ENCODE assay signal across 20 mouse cellular contexts in the genomic region with DNA sequence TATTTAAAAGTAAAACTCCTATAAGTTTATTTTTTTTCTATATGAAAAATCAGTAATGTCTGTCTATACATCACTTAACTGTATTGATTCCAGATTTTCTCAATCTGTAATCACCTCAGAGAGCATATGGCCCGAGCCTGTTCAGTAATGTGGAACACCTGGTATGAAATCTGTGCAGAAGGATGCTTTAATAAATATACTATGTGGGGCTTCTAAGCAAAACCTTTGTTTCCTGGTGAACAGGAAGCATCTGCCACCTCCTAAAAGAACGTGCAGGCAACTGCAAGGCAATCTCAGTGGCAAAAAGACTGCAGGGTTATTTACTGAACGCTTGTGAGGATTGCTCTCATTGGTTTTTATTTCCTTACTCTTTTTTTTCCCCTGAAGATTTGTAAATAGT.
DNase-seq lines count a peak whose midpoint lies in the region; ATAC-seq and TF ChIP-seq lines count a peak whose summit lies in the region.
"Had no signal": no experiment of that assay in that cellular context is flagged by ENCODE, and none has a peak within 500 bp of the region (broad histone marks: within the 10 kb centered on the region; RNA-seq: fewer than 3 reads in every experiment).

No protein-coding gene starts in this region.

- no peaks in the 10 kb centered on the region for H3K27me3 ChIP-seq in midbrain, postnatal 0 days (ENCODE audit: insufficient read depth, low read length)
- no peaks in the 10 kb centered on the region for H3K27me3 ChIP-seq in midbrain, embryonic 16.5 days (ENCODE audit: control insufficient read depth, insufficient read depth, low read depth, low read length)
- H3K27me3 ChIP-seq in embryonic facial prominence, embryonic 14.5 days (replicated peaks; ENCODE audit: control insufficient read depth, insufficient read depth, low read length), result no peaks in the 10 kb centered on the region
- H3K27me3 ChIP-seq in limb, embryonic 12.5 days, result no peaks in the 10 kb centered on the region
- no peaks in the 10 kb centered on the region for H3K27me3 ChIP-seq in stomach, postnatal 0 days (ENCODE audit: control insufficient read depth, insufficient read depth, low read length)
- H3K27me3 ChIP-seq: embryonic facial prominence, embryonic 12.5 days; forebrain, embryonic 12.5 days; hindbrain, embryonic 12.5 days had no signal

- H3K9me3 ChIP-seq in midbrain, postnatal 0 days (ENCODE audit: low read length), result no peaks in the 10 kb centered on the region
- no peaks in the 10 kb centered on the region for H3K9me3 ChIP-seq in midbrain, embryonic 16.5 days (replicated peaks; ENCODE audit: control insufficient read depth, low read length, poor library complexity, severe bottlenecking)
- H3K9me3 ChIP-seq in embryonic facial prominence, embryonic 14.5 days (ENCODE audit: control insufficient read depth, low read length), result no peaks in the 10 kb centered on the region
- no peaks in the 10 kb centered on the region for H3K9me3 ChIP-seq in limb, embryonic 12.5 days
- no peaks in the 10 kb centered on the region for H3K9me3 ChIP-seq in stomach, postnatal 0 days (ENCODE audit: control insufficient read depth, low read length)
- H3K9me3 ChIP-seq: embryonic facial prominence, embryonic 12.5 days; forebrain, embryonic 12.5 days; heart, embryonic 10.5 days; hindbrain, embryonic 12.5 days had no signal

- no peak overlapping the region for H3K9ac ChIP-seq in midbrain, postnatal 0 days (replicated peaks; ENCODE audit: low read length, poor library complexity, severe bottlenecking)
- no peak overlapping the region for H3K9ac ChIP-seq in midbrain, embryonic 16.5 days (ENCODE audit: low read depth, low read length)
- no peak overlapping the region for H3K9ac ChIP-seq in embryonic facial prominence, embryonic 14.5 days (ENCODE audit: low read depth, low read length)
- H3K9ac ChIP-seq in limb, embryonic 12.5 days (replicated peaks), result no peak overlapping the region
- no peak overlapping the region for H3K9ac ChIP-seq in stomach, postnatal 0 days (ENCODE audit: low read length)
- H3K9ac ChIP-seq: embryonic facial prominence, embryonic 12.5 days; forebrain, embryonic 12.5 days; hindbrain, embryonic 12.5 days had no signal

- H3K27ac ChIP-seq in midbrain, postnatal 0 days (ENCODE audit: low read depth, low read length), result no peak overlapping the region
- H3K27ac ChIP-seq in midbrain, embryonic 16.5 days (ENCODE audit: low read length), result no peak overlapping the region
- no peak overlapping the region for H3K27ac ChIP-seq in embryonic facial prominence, embryonic 14.5 days (replicated peaks; ENCODE audit: low read depth, low read length)
- no peak overlapping the region for H3K27ac ChIP-seq in limb, embryonic 12.5 days
- H3K27ac ChIP-seq in stomach, postnatal 0 days (replicated peaks), result no peak overlapping the region
- H3K27ac ChIP-seq: embryonic facial prominence, embryonic 12.5 days; forebrain, embryonic 12.5 days; heart, embryonic 10.5 days; hindbrain, embryonic 12.5 days had no signal

- H3K36me3 ChIP-seq in midbrain, postnatal 0 days (ENCODE audit: insufficient read depth, low read length), result no peaks in the 10 kb centered on the region
- no peaks in the 10 kb centered on the region for H3K36me3 ChIP-seq in midbrain, embryonic 16.5 days (ENCODE audit: control insufficient read depth, insufficient read depth, low read length)
- H3K36me3 ChIP-seq in embryonic facial prominence, embryonic 14.5 days (ENCODE audit: control insufficient read depth, insufficient read depth, low read length), result no peaks in the 10 kb centered on the region
- no peaks in the 10 kb centered on the region for H3K36me3 ChIP-seq in limb, embryonic 12.5 days
- no peaks in the 10 kb centered on the region for H3K36me3 ChIP-seq in stomach, postnatal 0 days (ENCODE audit: control insufficient read depth, insufficient read depth, low read length)
- H3K36me3 ChIP-seq: embryonic facial prominence, embryonic 12.5 days; forebrain, embryonic 12.5 days; heart, embryonic 10.5 days; hindbrain, embryonic 12.5 days had no signal

- no peak overlapping the region for H3K4me2 ChIP-seq in midbrain, postnatal 0 days (ENCODE audit: low read depth, low read length, poor library complexity, severe bottlenecking)
- H3K4me2 ChIP-seq in midbrain, embryonic 16.5 days (ENCODE audit: low read length), result no peak overlapping the region
- no peak overlapping the region for H3K4me2 ChIP-seq in embryonic facial prominence, embryonic 14.5 days (ENCODE audit: low read depth, low read length)
- no peak overlapping the region for H3K4me2 ChIP-seq in limb, embryonic 12.5 days
- no peak overlapping the region for H3K4me2 ChIP-seq in stomach, postnatal 0 days (replicated peaks; ENCODE audit: low read depth)
- H3K4me2 ChIP-seq: embryonic facial prominence, embryonic 12.5 days; forebrain, embryonic 12.5 days; hindbrain, embryonic 12.5 days had no signal

- DNase-seq in midbrain, postnatal 0 days (ENCODE audit: low spot score), result peak; percentile 14
- peak; percentile 6 for DNase-seq in embryonic facial prominence, embryonic 14.5 days (ENCODE audit: low spot score)
- DNase-seq in stomach, postnatal 0 days (ENCODE audit: low spot score), result no peak
- no peak for DNase-seq in left cerebral cortex, adult 11 months (ENCODE audit: low spot score)
- DNase-seq: adrenal gland, adult 2 months; adrenal gland, postnatal 25 days; cerebellum, adult 2 months; cerebellum, postnatal 10 days; gastrocnemius, postnatal 10 days; heart, adult 18-20 months; heart, postnatal 10 days; heart, postnatal 4 days had no signal

- no peak for TF ChIP-seq EP300 in stomach, postnatal 0 days (optimal IDR thresholded peaks at IDR 0.05)

- ATAC-seq in midbrain, postnatal 0 days (ENCODE audit: low FRiP score), result no peak
- no peak for ATAC-seq in midbrain, embryonic 16.5 days
- ATAC-seq in embryonic facial prominence, embryonic 14.5 days (ENCODE audit: low read depth), result no peak
- ATAC-seq in limb, embryonic 12.5 days (ENCODE audit: insufficient number of reproducible peaks, insufficient read depth, low FRiP score, low TSS enrichment, low read depth), result peak; percentile 42; the same call in 1 of the 2 replicates
- ATAC-seq in stomach, postnatal 0 days (ENCODE audit: low FRiP score, low TSS enrichment), result no peak
- ATAC-seq: hindbrain, embryonic 16.5 days; inflammation-experienced regulatory T-cells, adult 6 months had no signal

- no peak for TF ChIP-seq CTCF in midbrain, postnatal 0 days (IDR thresholded peaks at IDR 0.05)
- TF ChIP-seq CTCF in stomach, postnatal 0 days (IDR thresholded peaks at IDR 0.05; ENCODE audit: low read depth), result no peak

- H3K4me1 ChIP-seq in midbrain, postnatal 0 days (ENCODE audit: insufficient read depth, low read length), result no peaks in the 10 kb centered on the region
- no peaks in the 10 kb centered on the region for H3K4me1 ChIP-seq in midbrain, embryonic 16.5 days (ENCODE audit: control insufficient read depth, insufficient read depth, low read length)
- no peaks in the 10 kb centered on the region for H3K4me1 ChIP-seq in embryonic facial prominence, embryonic 14.5 days (ENCODE audit: control insufficient read depth, insufficient read depth, low read length)
- peaks cover 9% of the 10 kb centered on the region; the same call in 1 of the 2 replicates for H3K4me1 ChIP-seq in limb, embryonic 12.5 days (replicated peaks)
- H3K4me1 ChIP-seq in stomach, postnatal 0 days (replicated peaks; ENCODE audit: control insufficient read depth, insufficient read depth), result no peaks in the 10 kb centered on the region
- H3K4me1 ChIP-seq: embryonic facial prominence, embryonic 12.5 days; forebrain, embryonic 12.5 days; heart, embryonic 10.5 days; hindbrain, embryonic 12.5 days had no signal

- no peak overlapping the region for H3K4me3 ChIP-seq in midbrain, postnatal 0 days (ENCODE audit: low read depth, low read length)
- no peak overlapping the region for H3K4me3 ChIP-seq in midbrain, embryonic 16.5 days (ENCODE audit: low read depth, low read length)
- no peak overlapping the region for H3K4me3 ChIP-seq in embryonic facial prominence, embryonic 14.5 days (ENCODE audit: low read depth, low read length)
- H3K4me3 ChIP-seq in limb, embryonic 12.5 days (replicated peaks), result no peak overlapping the region
- H3K4me3 ChIP-seq in stomach, postnatal 0 days (ENCODE audit: low read depth, low read length), result no peak overlapping the region
- H3K4me3 ChIP-seq: embryonic facial prominence, embryonic 12.5 days; forebrain, embryonic 12.5 days; heart, embryonic 10.5 days; hindbrain, embryonic 12.5 days had no signal

- 58% methylated on average over 3 of the region's 3 CpGs for WGBS in midbrain, postnatal 0 days
- 58% methylated on average over 3 of the region's 3 CpGs for WGBS in midbrain, embryonic 16.5 days
- 19% methylated on average over 3 of the region's 3 CpGs for WGBS in embryonic facial prominence, embryonic 14.5 days
- WGBS in limb, embryonic 12.5 days, result 10% methylated on average over 3 of the region's 3 CpGs
- 42% methylated on average over 3 of the region's 3 CpGs for WGBS in stomach, postnatal 0 days

Comparison
In these comparisons a context has a peak if more than half of its experiments do, and no peak if none do; other contexts are left out.
1. DNase-seq: peak in midbrain, postnatal 0 days (single experiment) and embryonic facial prominence, embryonic 14.5 days (single experiment); none in stomach, postnatal 0 days (single experiment) and left cerebral cortex, adult 11 months (single experiment).